Mouse (Mus musculus): ENCODE results near the gene Slc25a31. TPM values are rescaled to one million over a fixed set of nuclear protein-coding genes. Genes with fewer than 3 reads are reported as not detected.

The Slc25a31 gene
- polyA plus RNA-seq, 1 experiment, result 0.15 TPM

DNA sequence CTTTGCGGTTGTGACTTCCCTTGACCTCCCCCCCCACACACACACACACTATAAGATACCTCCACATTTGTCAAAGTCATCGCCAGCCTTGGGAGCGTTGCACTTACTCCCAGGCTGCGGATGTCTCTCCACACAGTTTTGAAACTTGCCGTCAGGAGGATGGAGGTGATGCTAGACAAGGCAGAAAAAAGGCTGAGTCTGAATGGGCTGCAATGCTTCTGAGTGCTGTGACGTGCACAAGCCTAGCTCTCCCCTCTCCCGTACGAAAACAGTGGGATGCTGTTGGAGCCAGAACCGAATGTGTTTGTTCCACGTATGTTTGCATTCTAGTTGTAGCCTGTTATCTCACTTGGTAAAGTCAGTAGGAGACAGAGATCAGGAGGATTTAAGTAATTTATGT, 15.2 kb upstream of the Slc25a31 start:
- H3K4me1 ChIP-seq (ENCODE audit: control insufficient read depth, insufficient read depth, low read length), result peaks cover 11% of the 10 kb centered on the region
- no peak overlapping the region for H3K27ac ChIP-seq (ENCODE audit: insufficient read depth, low read length)
- DNase-seq, result no peak
- H3K27me3 ChIP-seq (ENCODE audit: control insufficient read depth, insufficient read depth, low read length), result no peaks in the 10 kb centered on the region
- 95% methylated on average over 10 of the region's 10 CpGs for WGBS
- TF ChIP-seq CTCF (IDR thresholded peaks at IDR 0.05; ENCODE audit: borderline replicate concordance, insufficient read depth, low read depth, low read length) (no peak), POLR2A (IDR thresholded peaks at IDR 0.05; ENCODE audit: borderline replicate concordance, insufficient read depth, low read length) (no peak)
- H3K4me3 ChIP-seq (replicated peaks; ENCODE audit: insufficient read depth, low read depth, low read length), result no peak overlapping the region

DNA sequence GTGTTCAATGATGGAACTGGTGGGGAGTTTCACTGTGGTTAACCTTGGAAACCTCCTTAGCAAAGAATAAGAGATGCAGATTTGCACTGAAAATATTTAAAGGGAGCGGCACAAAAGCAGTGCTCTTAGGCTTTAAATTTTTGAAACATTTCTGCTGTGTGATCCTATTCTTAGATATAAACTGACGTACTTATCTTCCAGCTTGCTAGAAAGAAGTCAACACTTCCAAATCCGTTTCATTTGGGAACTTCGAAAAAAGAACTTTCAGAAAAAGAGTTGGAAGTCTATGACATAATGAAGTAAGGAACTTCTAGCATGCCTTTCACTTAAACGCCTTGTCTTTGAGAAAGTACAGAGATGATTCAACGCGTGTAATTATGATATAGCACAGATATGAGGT, 14.7 kb upstream of the Slc25a31 start:
- no peak for DNase-seq
- TF ChIP-seq CTCF (IDR thresholded peaks at IDR 0.05; ENCODE audit: borderline replicate concordance, insufficient read depth, low read depth, low read length), result no peak
- no peak for TF ChIP-seq POLR2A (IDR thresholded peaks at IDR 0.05; ENCODE audit: borderline replicate concordance, insufficient read depth, low read length)
- no peaks in the 10 kb centered on the region for H3K27me3 ChIP-seq (ENCODE audit: control insufficient read depth, insufficient read depth, low read length)
- H3K27ac ChIP-seq (ENCODE audit: insufficient read depth, low read length), result no peak overlapping the region
- H3K4me3 ChIP-seq (replicated peaks; ENCODE audit: insufficient read depth, low read depth, low read length), result no peak overlapping the region
- peaks cover 11% of the 10 kb centered on the region for H3K4me1 ChIP-seq (ENCODE audit: control insufficient read depth, insufficient read depth, low read length)
- 95% methylated on average over 7 of the region's 7 CpGs for WGBS

DNA sequence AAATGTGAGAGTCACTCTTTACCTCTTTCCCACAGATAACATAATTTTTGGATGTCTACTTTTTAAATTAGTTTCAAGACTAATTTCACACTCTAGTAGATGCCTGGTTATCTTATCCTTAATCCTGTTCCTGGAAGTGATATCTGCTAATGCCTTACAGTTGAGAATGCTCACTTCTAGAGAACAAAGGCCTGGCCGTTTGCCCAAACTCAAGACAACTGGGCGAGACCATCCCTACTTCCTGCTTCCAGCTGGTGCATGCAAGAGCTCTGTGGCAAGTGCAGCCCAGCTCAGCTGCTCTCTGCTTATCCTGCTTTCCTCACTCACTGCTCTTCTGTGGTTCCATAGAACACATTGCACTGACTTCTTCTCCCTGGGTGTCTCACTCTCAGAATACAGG, 14.2 kb upstream of the Slc25a31 start:
- 55% methylated on average over 2 of the region's 2 CpGs for WGBS
- TF ChIP-seq CTCF (IDR thresholded peaks at IDR 0.05; ENCODE audit: borderline replicate concordance, insufficient read depth, low read depth, low read length), result no peak
- TF ChIP-seq POLR2A (IDR thresholded peaks at IDR 0.05; ENCODE audit: borderline replicate concordance, insufficient read depth, low read length), result no peak
- no peak overlapping the region for H3K27ac ChIP-seq (ENCODE audit: insufficient read depth, low read length)

DNA sequence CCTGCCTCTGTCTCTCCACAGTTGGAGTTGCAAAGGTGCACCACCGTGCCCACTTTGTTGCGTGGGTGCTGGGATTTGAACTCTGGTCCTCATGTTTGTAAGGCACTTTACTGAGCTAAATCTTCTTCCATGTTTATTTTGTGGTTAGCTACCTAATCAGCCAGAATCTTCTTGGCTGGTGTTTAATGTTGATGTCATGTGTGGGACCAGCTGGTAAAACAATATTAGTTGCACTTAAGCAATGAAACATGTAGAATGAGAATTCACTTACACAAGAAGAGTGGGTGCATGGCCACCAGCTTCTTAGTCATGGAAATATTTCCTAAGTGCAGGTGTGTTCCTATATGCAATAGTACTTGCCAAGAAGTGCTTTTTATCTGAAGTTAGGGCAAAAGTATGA, 13.5 kb upstream of the Slc25a31 start:
- TF ChIP-seq CTCF (IDR thresholded peaks at IDR 0.05; ENCODE audit: borderline replicate concordance, insufficient read depth, low read depth, low read length) (no peak), POLR2A (IDR thresholded peaks at IDR 0.05; ENCODE audit: borderline replicate concordance, insufficient read depth, low read length) (no peak)
- no peaks in the 10 kb centered on the region for H3K27me3 ChIP-seq (ENCODE audit: control insufficient read depth, insufficient read depth, low read length)
- H3K4me3 ChIP-seq (replicated peaks; ENCODE audit: insufficient read depth, low read depth, low read length), result no peak overlapping the region
- peaks cover 11% of the 10 kb centered on the region for H3K4me1 ChIP-seq (ENCODE audit: control insufficient read depth, insufficient read depth, low read length)
- H3K27ac ChIP-seq (ENCODE audit: insufficient read depth, low read length), result no peak overlapping the region
- no peak for DNase-seq
- WGBS, result 99% methylated on average over 2 of the region's 2 CpGs

More for the DNA sequence above, 14.2 kb upstream of the Slc25a31 start:
- Histone ChIP-seq H3K4me1 (ENCODE audit: control insufficient read depth, insufficient read depth, low read length) (peaks cover 11% of the 10 kb centered on the region), H3K27me3 (ENCODE audit: control insufficient read depth, insufficient read depth, low read length) (no peaks in the 10 kb centered on the region), H3K4me3 (replicated peaks; ENCODE audit: insufficient read depth, low read depth, low read length) (no peak overlapping the region)
- DNase-seq, result no peak

DNA sequence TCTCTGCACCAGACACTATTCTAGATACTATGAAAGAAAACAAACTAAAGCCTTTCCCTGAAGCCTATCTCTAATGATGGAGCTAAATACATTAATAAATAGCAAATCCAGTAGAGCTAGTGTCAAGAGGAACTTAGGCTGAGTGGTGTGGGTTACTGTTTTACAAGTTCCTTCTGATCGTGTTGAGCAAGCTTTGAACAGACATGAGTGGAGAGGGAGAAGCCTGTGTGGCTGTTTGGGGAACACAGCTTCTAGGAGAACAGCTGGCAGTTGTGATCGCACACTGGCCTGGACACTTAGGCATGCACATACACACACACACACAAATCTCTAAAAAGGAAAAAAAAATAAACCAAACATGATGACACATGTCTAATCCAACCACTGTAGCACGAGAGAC, 9.8 kb upstream of the Slc25a31 start:
- no peak overlapping the region for H3K27ac ChIP-seq (ENCODE audit: insufficient read depth, low read length)
- no peak for DNase-seq
- TF ChIP-seq POLR2A (IDR thresholded peaks at IDR 0.05; ENCODE audit: borderline replicate concordance, insufficient read depth, low read length), result no peak
- TF ChIP-seq CTCF (IDR thresholded peaks at IDR 0.05; ENCODE audit: borderline replicate concordance, insufficient read depth, low read depth, low read length), result no peak
- WGBS, result 87% methylated on average over 3 of the region's 3 CpGs
- no peak overlapping the region for H3K4me3 ChIP-seq (replicated peaks; ENCODE audit: insufficient read depth, low read depth, low read length)
- no peaks in the 10 kb centered on the region for H3K4me1 ChIP-seq (ENCODE audit: control insufficient read depth, insufficient read depth, low read length)
- H3K27me3 ChIP-seq (ENCODE audit: control insufficient read depth, insufficient read depth, low read length), result no peaks in the 10 kb centered on the region

DNA sequence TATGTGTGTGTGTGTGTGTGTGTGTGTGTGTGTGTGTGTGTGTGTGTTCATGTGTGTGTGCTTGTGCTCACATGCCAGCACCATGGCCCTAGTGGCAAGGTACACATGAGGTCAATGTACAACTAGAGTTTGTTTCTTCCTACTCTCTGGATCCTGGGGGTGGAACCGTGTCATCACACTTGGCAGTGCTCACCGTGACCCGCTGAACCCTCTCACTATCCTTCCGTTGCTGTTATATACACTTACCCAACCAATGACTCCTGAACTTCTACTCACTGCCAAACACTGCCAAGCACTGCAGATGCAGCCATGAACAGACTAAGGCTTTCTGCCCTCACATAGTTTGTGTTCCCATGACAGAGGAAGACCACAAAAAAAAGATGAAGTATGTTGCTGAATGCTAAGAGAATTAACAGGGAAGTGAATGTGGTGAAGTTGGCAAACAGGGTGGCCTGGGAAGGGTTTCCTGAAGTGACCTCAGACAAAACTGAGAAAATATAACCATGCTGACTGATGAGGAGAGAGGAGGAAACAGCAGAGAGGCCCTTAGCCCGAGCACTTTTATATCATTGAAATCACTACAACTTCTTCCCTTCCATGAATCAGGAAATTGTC, 3.7 kb upstream of the Slc25a31 start:
- no peaks in the 10 kb centered on the region for H3K4me1 ChIP-seq (ENCODE audit: control insufficient read depth, insufficient read depth, low read length)
- no peak for DNase-seq
- no peak overlapping the region for H3K4me3 ChIP-seq (replicated peaks; ENCODE audit: insufficient read depth, low read depth, low read length)
- WGBS, result 58% methylated on average over 5 of the region's 5 CpGs
- no peaks in the 10 kb centered on the region for H3K27me3 ChIP-seq (ENCODE audit: control insufficient read depth, insufficient read depth, low read length)
- H3K27ac ChIP-seq (ENCODE audit: insufficient read depth, low read length), result no peak overlapping the region
- no peak for TF ChIP-seq POLR2A (IDR thresholded peaks at IDR 0.05; ENCODE audit: borderline replicate concordance, insufficient read depth, low read length)

DNA sequence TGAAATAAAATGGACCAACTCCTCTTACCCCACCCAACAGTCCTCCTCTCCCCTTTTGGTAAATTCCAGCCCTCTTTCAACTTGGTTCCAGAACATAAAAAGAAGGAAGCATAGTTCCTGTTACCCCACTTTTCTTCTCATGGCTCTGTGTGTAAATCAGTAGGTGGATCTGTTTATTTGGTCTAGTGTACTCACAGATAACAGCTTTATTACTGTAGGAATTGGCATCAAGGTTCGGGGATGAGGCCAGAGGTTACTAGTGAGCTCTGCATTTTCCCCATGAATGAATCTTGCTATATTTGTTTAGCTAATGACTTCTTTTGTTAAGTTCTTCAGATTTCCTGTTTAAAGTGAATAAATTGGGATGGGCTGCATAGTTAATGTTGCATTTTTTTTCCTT, 7.4 kb downstream of the Slc25a31 start:
- Histone ChIP-seq H3K4me3 (replicated peaks; ENCODE audit: insufficient read depth, low read depth, low read length) (no peak overlapping the region), H3K4me1 (ENCODE audit: control insufficient read depth, insufficient read depth, low read length) (no peaks in the 10 kb centered on the region), H3K27me3 (ENCODE audit: control insufficient read depth, insufficient read depth, low read length) (no peaks in the 10 kb centered on the region), H3K27ac (ENCODE audit: insufficient read depth, low read length) (no peak overlapping the region)
- TF ChIP-seq POLR2A (IDR thresholded peaks at IDR 0.05; ENCODE audit: borderline replicate concordance, insufficient read depth, low read length), result no peak
- no peak for TF ChIP-seq CTCF (IDR thresholded peaks at IDR 0.05; ENCODE audit: borderline replicate concordance, insufficient read depth, low read depth, low read length)
- no peak for DNase-seq
- WGBS, result 45% methylated on average over 1 of the region's 1 CpGs

DNA sequence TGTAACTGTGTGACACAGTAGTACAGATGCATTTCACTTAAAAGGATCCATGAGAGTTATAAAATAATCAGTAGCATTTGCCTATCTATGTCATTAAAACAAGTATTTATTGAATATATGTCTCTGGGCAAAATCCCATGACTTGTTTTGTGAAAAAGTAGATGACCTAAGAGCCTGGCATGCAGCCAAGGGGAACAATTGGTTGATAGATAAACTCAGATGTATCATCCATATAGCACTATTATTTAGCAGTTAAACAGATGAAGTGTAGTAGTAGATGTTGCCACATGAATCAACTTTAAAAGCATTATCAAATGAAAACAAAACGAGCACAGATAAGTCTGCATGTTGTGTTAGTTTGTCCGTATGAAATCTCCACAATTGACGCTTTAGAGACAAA, 10.4 kb downstream of the Slc25a31 start:
- WGBS, result 92% methylated on average over 3 of the region's 3 CpGs
- H3K27me3 ChIP-seq (ENCODE audit: control insufficient read depth, insufficient read depth, low read length), result no peaks in the 10 kb centered on the region
- no peaks in the 10 kb centered on the region for H3K4me1 ChIP-seq (ENCODE audit: control insufficient read depth, insufficient read depth, low read length)
- TF ChIP-seq POLR2A (IDR thresholded peaks at IDR 0.05; ENCODE audit: borderline replicate concordance, insufficient read depth, low read length) (no peak), CTCF (IDR thresholded peaks at IDR 0.05; ENCODE audit: borderline replicate concordance, insufficient read depth, low read depth, low read length) (no peak)
- no peak overlapping the region for H3K4me3 ChIP-seq (replicated peaks; ENCODE audit: insufficient read depth, low read depth, low read length)
- H3K27ac ChIP-seq (ENCODE audit: insufficient read depth, low read length), result no peak overlapping the region
- DNase-seq, result no peak
